Mouse (Mus musculus): ENCODE results near the gene Cbx7.

DNA sequence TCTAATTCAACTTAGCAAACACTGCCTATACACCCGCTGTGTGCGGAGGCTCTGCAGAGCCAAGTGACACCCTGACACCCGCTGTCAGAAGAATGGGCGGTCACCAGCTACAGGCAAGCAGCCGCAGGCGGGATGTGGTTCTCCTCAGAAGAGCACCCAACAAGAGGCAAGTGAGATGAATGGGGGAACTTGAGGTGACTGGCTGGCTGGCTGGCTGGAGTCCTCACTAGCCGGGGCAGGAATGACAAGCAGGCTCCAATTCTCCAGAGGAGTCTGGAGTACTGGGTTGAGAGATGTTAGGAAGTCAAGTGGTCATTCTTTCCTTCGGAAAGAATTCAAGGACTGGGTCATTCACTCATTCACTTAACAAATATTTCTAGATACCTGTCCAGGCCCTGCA lies 14.4 kb downstream of the Cbx7 start:
- TF ChIP-seq CTCF (IDR thresholded peaks at IDR 0.05; ENCODE audit: extremely low read depth, insufficient read length, insufficient replicate concordance, low read depth, low read length) (no peak), POLR2A (IDR thresholded peaks at IDR 0.05; ENCODE audit: low read depth, low read length) (no peak)

Measured in small intestine, adult 2 months (tissue).